Mouse (Mus musculus) brain, adult 10 weeks (tissue): Measurements from ENCODE around the gene Rab32. TPM values are rescaled to one million over a fixed set of nuclear protein-coding genes. Genes with fewer than 3 reads are reported as not detected.

Experiments
- polyA plus RNA-seq: library from polyadenylated mRNA; stranded (reverse); fragments of 350-450 nt; fragmentation: Illumina TruSeq; extraction: RNeasy Lipid Tissue Mini Kit (QIAGEN cat#74804); gene quantifications from one replicate; pipeline ENCODE4 v1.2.3, GENCODE M21; 2015; ENCODE audit warnings: low read depth, low replicate concordance

Gene Rab32
- polyA plus RNA-seq: 2.3 TPM

DNA sequence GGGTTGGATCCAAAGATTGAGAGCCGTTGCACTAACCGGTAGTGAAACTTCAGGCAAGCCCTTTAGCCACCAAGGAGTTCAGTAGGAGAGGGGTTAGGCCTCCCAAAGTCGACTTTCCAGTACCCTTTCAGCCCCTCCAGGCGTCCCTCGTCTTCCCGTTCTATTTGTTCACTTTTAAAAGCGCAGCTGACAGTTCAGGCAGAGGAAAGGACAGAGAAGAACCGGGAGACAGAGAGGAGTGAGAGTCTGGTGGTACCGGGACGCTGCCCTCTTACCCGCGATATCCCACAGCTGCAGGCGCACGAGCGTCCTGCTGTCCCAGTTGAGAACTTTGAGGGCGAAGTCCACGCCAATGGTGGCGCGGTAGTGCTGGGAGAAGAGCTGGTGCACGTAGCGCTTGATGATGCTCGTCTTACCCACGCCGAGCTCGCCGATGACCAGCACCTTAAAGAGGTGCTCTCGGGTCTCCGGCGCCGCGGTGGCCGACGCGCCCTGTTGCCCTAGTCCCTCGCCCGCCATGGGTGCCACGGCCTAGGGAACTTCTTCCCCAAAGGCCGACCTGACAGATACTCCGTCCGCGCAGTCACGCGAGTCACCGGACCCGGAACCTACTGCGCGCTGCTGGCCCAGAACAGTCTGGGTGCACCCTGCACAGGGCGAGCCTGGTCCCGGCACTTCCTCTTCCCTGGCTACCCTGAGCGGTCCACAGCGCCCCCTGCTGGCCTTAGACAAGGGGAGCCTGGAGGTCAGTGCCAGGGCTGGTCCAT lies at the start of gene Rab32:
Gene Rab32, minus strand, starts transcription at position 696 of the 767 bp plus-strand sequence.

Other genes with a start within 250 kb of the Rab32 start
- 0.70 TPM for gene Adgb, start 85.9 kb downstream of the Rab32 start, polyA plus RNA-seq
- not detected for gene Gm10944, start 123.1 kb upstream of the Rab32 start, polyA plus RNA-seq